Mouse (Mus musculus) retina, postnatal 1 day (tissue): ENCODE measurements around the gene Herc2.
"Not testable (repeated sequence)": the region's sequence is repeated elsewhere in the genome, so short reads cannot be mapped to it uniquely, and the experiment has no call there.

ENCODE experiments used
- DNase-seq: peaks from one replicate; pipeline ENCODE4 v3.0.0-alpha.2; 2012

The Herc2 gene

GRCm38 (mm10) chr7:56049831-56050321 lies at the start of gene Herc2:
TSS of gene Herc2 (plus strand) at chr7:56050196.
- DNase-seq, result peak; percentile 100

GRCm38 (mm10) chr7:56010318-56011017 lies 39.5 kb upstream of the Herc2 start:
- no peak for DNase-seq

- DNase-seq, result no peak
Measured at GRCm38 (mm10) chr7:56011018-56011333, 39.0 kb upstream of the Herc2 start.

GRCm38 (mm10) chr7:56013261-56014001 lies 36.6 kb upstream of the Herc2 start:
- DNase-seq, result no peak

GRCm38 (mm10) chr7:56014002-56014702 lies 35.8 kb upstream of the Herc2 start:
- DNase-seq, result not testable (repeated sequence)

- DNase-seq, result no peak
Measured at GRCm38 (mm10) chr7:56015172-56015571, 34.8 kb upstream of the Herc2 start.

GRCm38 (mm10) chr7:56015837-56016236 lies 34.2 kb upstream of the Herc2 start:
- DNase-seq, result no peak

GRCm38 (mm10) chr7:56017761-56018160 lies 32.2 kb upstream of the Herc2 start:
- no peak for DNase-seq

GRCm38 (mm10) chr7:56018446-56018971 lies 31.5 kb upstream of the Herc2 start:
- DNase-seq, result no peak

- peak; percentile 89 for DNase-seq
Measured at GRCm38 (mm10) chr7:56018972-56019929, 30.7 kb upstream of the Herc2 start.

- DNase-seq, result no peak
Measured at GRCm38 (mm10) chr7:56019930-56020253, 30.1 kb upstream of the Herc2 start, which contains the start of gene Nipa1. TSS of gene Nipa1 (minus strand) at chr7:56019954.

GRCm38 (mm10) chr7:56023586-56023985 lies 26.4 kb upstream of the Herc2 start:
- DNase-seq, result no peak

- DNase-seq, result peak; percentile 83
Measured at GRCm38 (mm10) chr7:56042353-56042752, 7.6 kb upstream of the Herc2 start.

GRCm38 (mm10) chr7:56043577-56044266 lies 6.3 kb upstream of the Herc2 start:
- DNase-seq, result no peak

GRCm38 (mm10) chr7:56044267-56044629 lies 5.7 kb upstream of the Herc2 start:
- DNase-seq, result no peak

GRCm38 (mm10) chr7:56047178-56047577 lies 2.8 kb upstream of the Herc2 start:
- DNase-seq, result no peak

- peak; percentile 66 for DNase-seq
Measured at GRCm38 (mm10) chr7:56050487-56050911, 503 bp downstream of the Herc2 start.

GRCm38 (mm10) chr7:56052996-56053395 lies 3.0 kb downstream of the Herc2 start:
- DNase-seq, result no peak

GRCm38 (mm10) chr7:56055338-56055737 lies 5.3 kb downstream of the Herc2 start:
- DNase-seq, result no peak

GRCm38 (mm10) chr7:56064876-56065275 lies 14.9 kb downstream of the Herc2 start:
- DNase-seq, result no peak

- DNase-seq, result no peak
Measured at GRCm38 (mm10) chr7:56066136-56066535, 16.1 kb downstream of the Herc2 start.

- DNase-seq, result no peak
Measured at GRCm38 (mm10) chr7:56066634-56067033, 16.6 kb downstream of the Herc2 start.
